ENCODE assay signal across 8 mouse cellular contexts in genomic region chr13:113034950-113035421, GRCm38 (mm10). TPM values are rescaled to one million over a fixed set of nuclear protein-coding genes. Genes with fewer than 3 reads are reported as not detected.
DNase-seq lines count a peak whose midpoint lies in the region; ATAC-seq and TF ChIP-seq lines count a peak whose summit lies in the region.

TSS of gene Cdc20b (plus strand) at chr13:113035111.

- TF ChIP-seq CTCF in intestine, postnatal 0 days (IDR thresholded peaks at IDR 0.05; ENCODE audit: low read depth), result no peak

- H3K4me2 ChIP-seq in intestine, postnatal 0 days (replicated peaks; ENCODE audit: low read depth), result peak within 1 kb of the TSS; percentile 89
- H3K4me2 ChIP-seq in liver, embryonic 16.5 days (ENCODE audit: low read depth, low read length), result peak within 1 kb of the TSS; percentile 85
- peak within 1 kb of the TSS; percentile 99 for H3K4me2 ChIP-seq in stomach, embryonic 16.5 days (ENCODE audit: low read depth, low read length)

- H3K9ac ChIP-seq in intestine, postnatal 0 days (ENCODE audit: low read depth, low read length), result no peak within 1 kb of the TSS; the same call in 1 of the 2 replicates
- peak within 1 kb of the TSS; percentile 41; the same call in 1 of the 2 replicates for H3K9ac ChIP-seq in liver, embryonic 16.5 days (ENCODE audit: low read depth, low read length)
- peak within 1 kb of the TSS; percentile 72 for H3K9ac ChIP-seq in stomach, embryonic 16.5 days (ENCODE audit: low read length)

- peak; percentile 49 to 62 for DNase-seq in urinary bladder, adult 18-20 months (ENCODE audit: low spot score in 2 of 2)
- DNase-seq in urinary bladder, postnatal 10 days (ENCODE audit: low spot score), result no peak
- DNase-seq in embryo, embryonic 10 days (ENCODE audit: low spot score), result peak; percentile 34
- DNase-seq in heart, adult 11 months, result peak; percentile 95
- DNase-seq in neural tube, embryonic 10.5 days (ENCODE audit: extremely low spot score, low spot score), result peak; percentile 57

- peak; percentile 34; the same call in 1 of the 2 replicates for ATAC-seq in intestine, postnatal 0 days
- ATAC-seq in liver, embryonic 16.5 days (ENCODE audit: low read depth), result peak; percentile 77
- peak; percentile 62 for ATAC-seq in stomach, embryonic 16.5 days (ENCODE audit: insufficient read depth, low FRiP score)

- no peaks in the 10 kb centered on the region for H3K9me3 ChIP-seq in intestine, postnatal 0 days (ENCODE audit: control insufficient read depth)
- no peaks in the 10 kb centered on the region for H3K9me3 ChIP-seq in liver, embryonic 16.5 days (replicated peaks; ENCODE audit: control insufficient read depth, low read length)
- no peaks in the 10 kb centered on the region for H3K9me3 ChIP-seq in stomach, embryonic 16.5 days (replicated peaks; ENCODE audit: control insufficient read depth, low read length)

- no peak within 1 kb of the TSS for H3K27ac ChIP-seq in intestine, postnatal 0 days (ENCODE audit: low read depth, low read length)
- H3K27ac ChIP-seq in liver, embryonic 16.5 days (ENCODE audit: low read length), result no peak within 1 kb of the TSS
- H3K27ac ChIP-seq in stomach, embryonic 16.5 days (ENCODE audit: low read length), result no peak within 1 kb of the TSS

- no peaks in the 10 kb centered on the region for H3K36me3 ChIP-seq in intestine, postnatal 0 days (ENCODE audit: control insufficient read depth, insufficient read depth)
- no peaks in the 10 kb centered on the region for H3K36me3 ChIP-seq in liver, embryonic 16.5 days (ENCODE audit: control insufficient read depth, insufficient read depth)
- H3K36me3 ChIP-seq in stomach, embryonic 16.5 days (ENCODE audit: control insufficient read depth, insufficient read depth, low read length), result no peaks in the 10 kb centered on the region

- peaks cover 53% of the 10 kb centered on the region for H3K27me3 ChIP-seq in intestine, postnatal 0 days (replicated peaks; ENCODE audit: control insufficient read depth, insufficient read depth, low read length)
- peaks cover 64% of the 10 kb centered on the region for H3K27me3 ChIP-seq in liver, embryonic 16.5 days (ENCODE audit: control insufficient read depth, insufficient read depth, low read depth, low read length)
- H3K27me3 ChIP-seq in stomach, embryonic 16.5 days (ENCODE audit: control insufficient read depth, insufficient read depth, low read length), result peaks cover 26% of the 10 kb centered on the region

- H3K4me1 ChIP-seq in intestine, postnatal 0 days (replicated peaks; ENCODE audit: control insufficient read depth, insufficient read depth, low read length), result 0 out of 2 replicates have a peak, but pooled peaks cover 5% of the 10 kb centered on the region
- peaks cover 7% of the 10 kb centered on the region for H3K4me1 ChIP-seq in liver, embryonic 16.5 days (ENCODE audit: control insufficient read depth, low read depth, low read length)
- H3K4me1 ChIP-seq in stomach, embryonic 16.5 days (ENCODE audit: control insufficient read depth, insufficient read depth, low read length), result peaks cover 12% of the 10 kb centered on the region; the same call in 1 of the 2 replicates

- H3K4me3 ChIP-seq in intestine, postnatal 0 days (ENCODE audit: low read depth, low read length), result peak within 1 kb of the TSS; percentile 52
- H3K4me3 ChIP-seq in liver, embryonic 16.5 days (ENCODE audit: low read depth, low read length), result peak within 1 kb of the TSS; percentile 59
- peak within 1 kb of the TSS; percentile 60 for H3K4me3 ChIP-seq in stomach, embryonic 16.5 days (replicated peaks; ENCODE audit: low read length)

- WGBS in intestine, postnatal 0 days, result under 1% methylated on average over 45 of the region's 46 CpGs
- WGBS in liver, embryonic 16.5 days (ENCODE audit: insufficient replicate concordance), result under 1% methylated on average over 46 of the region's 46 CpGs
- under 1% methylated on average over 46 of the region's 46 CpGs for WGBS in stomach, embryonic 16.5 days

RNA-seq across cellular contexts. Expression of gene Cdc20b, which starts in this region (rescaled TPM):
- not detected in 2 replicates for polyA plus RNA-seq in intestine, postnatal 0 days (2015; fragmentation: Nextera tagmentation; extraction: Ambion mirVana)
- not detected in 2 replicates for polyA plus RNA-seq in liver, embryonic 16.5 days (2015; fragmentation: Nextera tagmentation; extraction: Ambion mirVana)
- polyA plus RNA-seq in stomach, embryonic 16.5 days (2015; fragmentation: Nextera tagmentation; extraction: Ambion mirVana), result 0.08 TPM in 1 of 2 replicates, not detected in the other

Comparison
In these comparisons a context has a peak if more than half of its experiments do, and no peak if none do; other contexts are left out.
1. Peak in ATAC-seq, H3K4me3 ChIP-seq and H3K4me2 ChIP-seq in intestine, postnatal 0 days; RNA of the gene not detected or under 1 TPM.
2. Peak in ATAC-seq, H3K4me3 ChIP-seq, H3K9ac ChIP-seq and H3K4me2 ChIP-seq in liver, embryonic 16.5 days; RNA of the gene not detected or under 1 TPM.
3. Peak in ATAC-seq, H3K4me3 ChIP-seq, H3K9ac ChIP-seq and H3K4me2 ChIP-seq in stomach, embryonic 16.5 days; RNA of the gene not detected or under 1 TPM.